ENCODE assay signal across 8 mouse cellular contexts in genomic region chr5:24684578-24685365, GRCm38 (mm10). TPM values are rescaled to one million over a fixed set of nuclear protein-coding genes. Genes with fewer than 3 reads are reported as not detected.
DNase-seq lines count a peak whose midpoint lies in the region; ATAC-seq and TF ChIP-seq lines count a peak whose summit lies in the region.

No protein-coding gene starts in this region.

- peak; percentile 40; the same call in 1 of the 2 replicates for TF ChIP-seq POLR2A in embryonic fibroblast, embryonic 13.5 days (IDR thresholded peaks at IDR 0.05; ENCODE audit: low read depth, low read length)

- peak; percentile 61 for DNase-seq in adrenal gland, postnatal 14 days
- DNase-seq in layer of hippocampus, adult 18-20 months (ENCODE audit: low spot score in 2 of 2): peak; percentile 82 to 92
- peak; percentile 32 to 45 for DNase-seq in thymus, postnatal 10 days (ENCODE audit: low spot score in 2 of 2)

- peak overlapping the region; percentile 69 for H3K4me2 ChIP-seq in heart, embryonic 15.5 days
- peak overlapping the region; percentile 75 for H3K4me2 ChIP-seq in liver, embryonic 16.5 days (ENCODE audit: low read depth, low read length)
- peak overlapping the region; percentile 71 for H3K4me2 ChIP-seq in neural tube, embryonic 12.5 days (replicated peaks)

- peak overlapping the region; percentile 46 for H3K9ac ChIP-seq in heart, embryonic 15.5 days
- H3K9ac ChIP-seq in liver, embryonic 16.5 days (ENCODE audit: low read depth, low read length): peak overlapping the region; percentile 57
- H3K9ac ChIP-seq in neural tube, embryonic 12.5 days: peak overlapping the region; percentile 52

- peak overlapping the region; percentile 99 for H3K27ac ChIP-seq in embryonic fibroblast, embryonic 13.5 days (ENCODE audit: insufficient read depth, low read length)
- H3K27ac ChIP-seq in heart, embryonic 15.5 days: peak overlapping the region; percentile 96
- peak overlapping the region; percentile 82 for H3K27ac ChIP-seq in liver, embryonic 16.5 days (ENCODE audit: low read length)
- H3K27ac ChIP-seq in neural tube, embryonic 12.5 days: peak overlapping the region; percentile 72

- TF ChIP-seq CTCF in E14TG2a.4 (conservative IDR thresholded peaks at IDR 0.05; ENCODE audit: low read length): no peak
- no peak for TF ChIP-seq CTCF in embryonic fibroblast, embryonic 13.5 days (IDR thresholded peaks at IDR 0.05; ENCODE audit: borderline replicate concordance, insufficient read depth, low read length)

- H3K27me3 ChIP-seq in E14TG2a.4 (ENCODE audit: insufficient read depth, low read length): no peaks in the 10 kb centered on the region
- H3K27me3 ChIP-seq in heart, embryonic 15.5 days: no peaks in the 10 kb centered on the region
- no peaks in the 10 kb centered on the region for H3K27me3 ChIP-seq in liver, embryonic 16.5 days (ENCODE audit: control insufficient read depth, insufficient read depth, low read depth, low read length)
- H3K27me3 ChIP-seq in neural tube, embryonic 12.5 days (replicated peaks): no peaks in the 10 kb centered on the region

- peaks cover 17% of the 10 kb centered on the region for H3K36me3 ChIP-seq in E14TG2a.4 (ENCODE audit: insufficient read depth, low read length)
- H3K36me3 ChIP-seq in heart, embryonic 15.5 days: peaks cover 9% of the 10 kb centered on the region; the same call in 1 of the 2 replicates
- H3K36me3 ChIP-seq in liver, embryonic 16.5 days (ENCODE audit: control insufficient read depth, insufficient read depth): peaks cover 2% of the 10 kb centered on the region; the same call in 1 of the 2 replicates
- H3K36me3 ChIP-seq in neural tube, embryonic 12.5 days: peaks cover 8% of the 10 kb centered on the region; the same call in 1 of the 2 replicates

- WGBS in heart, embryonic 15.5 days: 20% methylated on average over 16 of the region's 16 CpGs
- 22% methylated on average over 16 of the region's 16 CpGs for WGBS in liver, embryonic 16.5 days (ENCODE audit: insufficient replicate concordance)
- WGBS in neural tube, embryonic 12.5 days: 28% methylated on average over 16 of the region's 16 CpGs

- no peaks in the 10 kb centered on the region for H3K9me3 ChIP-seq in E14TG2a.4 (ENCODE audit: low read length)
- no peaks in the 10 kb centered on the region for H3K9me3 ChIP-seq in heart, embryonic 15.5 days (replicated peaks)
- no peaks in the 10 kb centered on the region for H3K9me3 ChIP-seq in liver, embryonic 16.5 days (replicated peaks; ENCODE audit: control insufficient read depth, low read length)
- no peaks in the 10 kb centered on the region for H3K9me3 ChIP-seq in neural tube, embryonic 12.5 days

- H3K4me1 ChIP-seq in E14TG2a.4 (replicated peaks; ENCODE audit: low read depth, low read length): peaks cover 18% of the 10 kb centered on the region
- peaks cover 8% of the 10 kb centered on the region; the same call in 1 of the 2 replicates for H3K4me1 ChIP-seq in embryonic fibroblast, embryonic 13.5 days (ENCODE audit: control insufficient read depth, insufficient read depth, low read length)
- peaks cover 18% of the 10 kb centered on the region for H3K4me1 ChIP-seq in heart, embryonic 15.5 days (replicated peaks)
- peaks cover 15% of the 10 kb centered on the region for H3K4me1 ChIP-seq in liver, embryonic 16.5 days (ENCODE audit: control insufficient read depth, low read depth, low read length)
- H3K4me1 ChIP-seq in neural tube, embryonic 12.5 days: peaks cover 6% of the 10 kb centered on the region; the same call in 1 of the 2 replicates

- ATAC-seq in heart, embryonic 15.5 days (replicated peaks; ENCODE audit: insufficient number of reproducible peaks, insufficient read depth, low FRiP score, low read depth): peak; percentile 13
- ATAC-seq in liver, embryonic 16.5 days (ENCODE audit: low read depth): no peak
- peak; percentile 55; the same call in 1 of the 2 replicates for ATAC-seq in neural tube, embryonic 12.5 days (ENCODE audit: low FRiP score, low read depth)

- peak overlapping the region; percentile 73 for H3K4me3 ChIP-seq in E14TG2a.4 (replicated peaks; ENCODE audit: low read length)
- peak overlapping the region; percentile 44 for H3K4me3 ChIP-seq in embryonic fibroblast, embryonic 13.5 days (ENCODE audit: insufficient read depth, low read length)
- peak overlapping the region; percentile 89 for H3K4me3 ChIP-seq in heart, embryonic 15.5 days
- peak overlapping the region; percentile 99 for H3K4me3 ChIP-seq in liver, embryonic 16.5 days (ENCODE audit: low read depth, low read length)
- peak overlapping the region; percentile 91 for H3K4me3 ChIP-seq in neural tube, embryonic 12.5 days

RNA-seq across cellular contexts. Expression of gene Nub1, which starts 0.6 kb away (rescaled TPM):
- total RNA-seq in adrenal gland, postnatal 14 days (2021): 45.4 and 50.7 TPM in 2 replicates
- 42.9 and 49.5 TPM in 2 replicates for polyA plus RNA-seq in embryonic fibroblast, embryonic 13.5 days (2011; ENCODE audit: insufficient read length, low read depth, missing spikeins)
- polyA plus RNA-seq in heart, embryonic 15.5 days (2015; fragmentation: Nextera tagmentation; extraction: Ambion mirVana): 21.6 and 28.2 TPM in 2 replicates
- total RNA-seq in layer of hippocampus, adult 18-20 months (2021): 10 to 100 TPM; 76.0 to 78.0 TPM
- 12.0 and 13.6 TPM in 2 replicates for polyA plus RNA-seq in liver, embryonic 16.5 days (2015; fragmentation: Nextera tagmentation; extraction: Ambion mirVana)
- 39.8 and 44.2 TPM in 2 replicates for polyA plus RNA-seq in neural tube, embryonic 12.5 days (2016; fragmentation: Nextera tagmentation; extraction: Ambion mirVana)

RNA-seq across cellular contexts. Expression of gene Wdr86, which starts 45.8 kb away (rescaled TPM):
- total RNA-seq in adrenal gland, postnatal 14 days (2021): 1.9 and 2.6 TPM in 2 replicates
- polyA plus RNA-seq in embryonic fibroblast, embryonic 13.5 days (2011; ENCODE audit: insufficient read length, low read depth, missing spikeins): 1.1 TPM in 1 of 2 replicates, not detected in the other
- 4.6 and 8.1 TPM in 2 replicates for polyA plus RNA-seq in heart, embryonic 15.5 days (2015; fragmentation: Nextera tagmentation; extraction: Ambion mirVana)
- under 1 TPM; 0.33 to 0.62 TPM for total RNA-seq in layer of hippocampus, adult 18-20 months (2021)
- 0.99 and 1.0 TPM in 2 replicates for polyA plus RNA-seq in liver, embryonic 16.5 days (2015; fragmentation: Nextera tagmentation; extraction: Ambion mirVana)
- 8.7 and 8.8 TPM in 2 replicates for polyA plus RNA-seq in neural tube, embryonic 12.5 days (2016; fragmentation: Nextera tagmentation; extraction: Ambion mirVana)

Comparison
In these comparisons a context has a peak if more than half of its experiments do, and no peak if none do; other contexts are left out.
1. H3K4me3 ChIP-seq: peak in every context shown above with its lines; median percentile 99 in liver, embryonic 16.5 days; 91 in neural tube, embryonic 12.5 days; 89 in heart, embryonic 15.5 days; 73 in E14TG2a.4; 44 in embryonic fibroblast, embryonic 13.5 days.